Mouse (Mus musculus): Measurements from ENCODE around the gene Tm6sf1.

- TF ChIP-seq CTCF (IDR thresholded peaks at IDR 0.05) (no peak), POLR2A (IDR thresholded peaks at IDR 0.05; ENCODE audit: insufficient read depth, low read depth, low read length) (no peak), EP300 (IDR thresholded peaks at IDR 0.05; ENCODE audit: insufficient read depth, low read depth, low read length) (no peak)
These were observed 7.1 kb upstream of the Tm6sf1 start for GRCm38 (mm10) chr7:81851706-81852105.
